Mouse (Mus musculus): ENCODE results near the gene Slc25a11. TPM values are rescaled to one million over a fixed set of nuclear protein-coding genes. Genes with fewer than 3 reads are reported as not detected.
A peak's percentile ranks its signal among the peaks of the same experiment; 100 is the strongest.

Slc25a11 gene
- polyA plus RNA-seq, 1 experiment: 136 TPM

DNA sequence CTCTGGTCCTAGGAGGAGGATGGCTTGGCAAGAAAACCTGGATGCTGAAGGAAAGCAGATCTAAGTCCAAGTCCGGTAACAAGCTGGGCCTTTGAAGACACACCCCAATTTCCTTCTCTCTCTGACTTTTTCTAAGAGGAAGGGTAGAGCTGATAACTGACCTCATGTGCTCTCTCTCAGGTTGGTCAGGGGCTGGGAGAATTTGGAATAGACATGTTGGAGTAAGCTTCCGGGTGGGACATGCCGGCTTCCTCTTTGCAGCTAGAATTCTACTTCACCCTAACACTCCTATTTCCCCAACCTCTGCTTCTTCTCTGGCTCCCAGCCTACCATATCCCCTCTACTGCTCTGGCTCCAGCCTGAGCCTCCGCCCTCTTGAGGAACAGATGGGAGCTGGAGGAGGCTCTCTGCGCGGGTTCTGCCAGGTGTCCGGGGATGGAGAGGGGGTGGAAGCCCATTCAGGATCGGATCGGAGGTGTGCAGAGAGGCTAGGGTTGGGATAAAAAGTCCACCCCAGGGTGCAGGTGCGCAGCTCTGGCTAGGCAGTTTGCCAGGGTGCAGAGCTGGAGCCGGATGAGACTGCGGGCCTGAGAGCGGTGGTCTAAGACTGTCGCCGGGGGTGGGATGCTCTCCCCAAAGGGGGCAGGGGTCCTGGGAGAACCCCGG lies 39.8 kb upstream of the Slc25a11 start:
- no peaks in the 10 kb centered on the region for H3K79me3 ChIP-seq (ENCODE audit: low read depth)
- H3K4me3 ChIP-seq (ENCODE audit: insufficient read depth, poor library complexity, severe bottlenecking): peak overlapping the region; percentile 72
- peaks cover 10% of the 10 kb centered on the region for H3K79me2 ChIP-seq (ENCODE audit: control insufficient read depth, insufficient read depth)
- no peak for TF ChIP-seq FOSL1 (IDR thresholded peaks at IDR 0.05; ENCODE audit: insufficient read depth, low read length, poor library complexity, severe bottlenecking)
- TF ChIP-seq MYOD1 (IDR thresholded peaks at IDR 0.05; ENCODE audit: control insufficient read depth, insufficient read length, low read depth): no peak
- TF ChIP-seq MAX (IDR thresholded peaks at IDR 0.05): no peak
- TF ChIP-seq MYOG (IDR thresholded peaks at IDR 0.05; ENCODE audit: control insufficient read depth, extremely low read depth, insufficient read length): no peak
- TF ChIP-seq USF1 (IDR thresholded peaks at IDR 0.05; ENCODE audit: low read depth): no peak
- TF ChIP-seq CTCF (IDR thresholded peaks at IDR 0.05; ENCODE audit: control insufficient read depth, insufficient read depth, insufficient read length): no peak
- H3K27me3 ChIP-seq (ENCODE audit: control insufficient read depth, insufficient read depth, insufficient read length): no peaks in the 10 kb centered on the region
- peaks cover 32% of the 10 kb centered on the region for H3K36me3 ChIP-seq (ENCODE audit: control insufficient read depth, insufficient read depth)
- H3ac ChIP-seq (ENCODE audit: control insufficient read depth, insufficient read length, low read depth): peak overlapping the region; percentile 85

- H3K36me3 ChIP-seq (ENCODE audit: control insufficient read depth, insufficient read depth): peaks cover 47% of the 10 kb centered on the region
Measured at GRCm38 (mm10) chr11:70683640-70684039, 36.4 kb upstream of the Slc25a11 start.

GRCm38 (mm10) chr11:70681897-70682581 lies 34.8 kb upstream of the Slc25a11 start:
- no peak overlapping the region for H3ac ChIP-seq (ENCODE audit: control insufficient read depth, insufficient read length, low read depth)
- H3K79me2 ChIP-seq (ENCODE audit: control insufficient read depth, insufficient read depth): no peaks in the 10 kb centered on the region
- peaks cover 49% of the 10 kb centered on the region for H3K36me3 ChIP-seq (ENCODE audit: control insufficient read depth, insufficient read depth)
- no peaks in the 10 kb centered on the region for H3K27me3 ChIP-seq (ENCODE audit: control insufficient read depth, insufficient read depth, insufficient read length)
- H3K79me3 ChIP-seq (ENCODE audit: low read depth): no peaks in the 10 kb centered on the region
- TF ChIP-seq FOSL1 (IDR thresholded peaks at IDR 0.05; ENCODE audit: insufficient read depth, low read length, poor library complexity, severe bottlenecking) (no peak), MAX (IDR thresholded peaks at IDR 0.05) (no peak), USF1 (IDR thresholded peaks at IDR 0.05; ENCODE audit: low read depth) (no peak), CEBPB (IDR thresholded peaks at IDR 0.05; ENCODE audit: low read depth) (no peak), CTCF (IDR thresholded peaks at IDR 0.05; ENCODE audit: control insufficient read depth, insufficient read depth, insufficient read length) (no peak), MYOG (IDR thresholded peaks at IDR 0.05; ENCODE audit: control insufficient read depth, extremely low read depth, insufficient read length) (no peak), MYOD1 (IDR thresholded peaks at IDR 0.05; ENCODE audit: control insufficient read depth, insufficient read length, low read depth) (no peak)
- no peak overlapping the region for H3K4me3 ChIP-seq (ENCODE audit: insufficient read depth, poor library complexity, severe bottlenecking)

More at GRCm38 (mm10) chr11:70683640-70684039, 36.4 kb upstream of the Slc25a11 start:
- Histone ChIP-seq H3K4me3 (ENCODE audit: insufficient read depth, poor library complexity, severe bottlenecking) (no peak overlapping the region), H3K27me3 (ENCODE audit: control insufficient read depth, insufficient read depth, insufficient read length) (no peaks in the 10 kb centered on the region), H3ac (ENCODE audit: control insufficient read depth, insufficient read length, low read depth) (no peak overlapping the region), H3K79me3 (ENCODE audit: low read depth) (no peaks in the 10 kb centered on the region), H3K79me2 (ENCODE audit: control insufficient read depth, insufficient read depth) (peaks cover 8% of the 10 kb centered on the region)
- TF ChIP-seq FOSL1 (IDR thresholded peaks at IDR 0.05; ENCODE audit: insufficient read depth, low read length, poor library complexity, severe bottlenecking) (no peak), USF1 (IDR thresholded peaks at IDR 0.05; ENCODE audit: low read depth) (no peak), MYOG (IDR thresholded peaks at IDR 0.05; ENCODE audit: control insufficient read depth, extremely low read depth, insufficient read length) (no peak), CTCF (IDR thresholded peaks at IDR 0.05; ENCODE audit: control insufficient read depth, insufficient read depth, insufficient read length) (no peak), MYOD1 (IDR thresholded peaks at IDR 0.05; ENCODE audit: control insufficient read depth, insufficient read length, low read depth) (no peak), CEBPB (IDR thresholded peaks at IDR 0.05; ENCODE audit: low read depth) (no peak), MAX (IDR thresholded peaks at IDR 0.05) (no peak)

DNA sequence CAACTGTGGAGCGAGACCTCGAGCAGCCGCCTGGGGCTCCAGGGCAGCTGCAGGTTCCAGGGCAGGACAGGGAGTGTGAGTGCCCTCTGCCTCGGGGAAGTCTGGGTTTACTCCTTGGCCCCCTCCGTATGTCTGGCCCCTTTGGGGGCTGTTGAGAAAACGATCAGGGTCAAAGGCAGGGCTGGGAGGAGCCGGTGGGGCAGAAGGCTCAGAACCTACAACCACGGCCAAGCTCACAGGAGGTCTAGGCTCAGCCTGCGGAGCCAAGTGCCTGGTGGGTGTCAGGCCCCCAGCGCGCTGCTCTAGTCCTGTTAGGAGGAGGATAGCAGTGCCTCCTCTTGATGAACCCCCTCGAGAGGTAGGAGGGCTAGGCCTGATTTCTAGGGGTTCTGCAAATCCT lies 33.9 kb upstream of the Slc25a11 start:
- Histone ChIP-seq H3K79me3 (ENCODE audit: low read depth) (no peaks in the 10 kb centered on the region), H3K27me3 (ENCODE audit: control insufficient read depth, insufficient read depth, insufficient read length) (no peaks in the 10 kb centered on the region), H3ac (ENCODE audit: control insufficient read depth, insufficient read length, low read depth) (no peak overlapping the region), H3K79me2 (ENCODE audit: control insufficient read depth, insufficient read depth) (no peaks in the 10 kb centered on the region), H3K4me3 (ENCODE audit: insufficient read depth, poor library complexity, severe bottlenecking) (no peak overlapping the region), H3K36me3 (ENCODE audit: control insufficient read depth, insufficient read depth) (peaks cover 57% of the 10 kb centered on the region)
- TF ChIP-seq CTCF (IDR thresholded peaks at IDR 0.05; ENCODE audit: control insufficient read depth, insufficient read depth, insufficient read length): no peak
- no peak for TF ChIP-seq MAX (IDR thresholded peaks at IDR 0.05)
- no peak for TF ChIP-seq USF1 (IDR thresholded peaks at IDR 0.05; ENCODE audit: low read depth)
- no peak for TF ChIP-seq FOSL1 (IDR thresholded peaks at IDR 0.05; ENCODE audit: insufficient read depth, low read length, poor library complexity, severe bottlenecking)

DNA sequence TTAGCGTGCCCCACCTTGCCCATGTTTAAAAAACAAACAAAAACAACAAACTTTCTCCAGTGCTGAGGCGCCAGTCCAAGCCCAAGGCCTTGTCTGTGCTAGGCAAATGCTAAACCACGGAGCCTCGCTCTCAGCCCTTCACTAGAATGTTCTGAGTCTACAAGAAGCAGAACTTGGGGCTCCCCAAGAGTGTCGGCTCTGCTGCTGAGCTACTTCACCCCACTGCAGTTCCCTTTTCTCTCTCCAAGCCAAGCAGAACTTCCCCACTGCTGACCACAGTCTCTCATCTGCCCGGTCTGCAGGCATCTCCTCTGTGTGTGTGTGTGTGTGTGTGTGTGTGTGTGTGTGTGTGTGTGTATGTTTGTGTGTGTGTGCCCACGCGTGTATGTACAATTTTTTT lies 32.6 kb upstream of the Slc25a11 start:
- peaks cover 58% of the 10 kb centered on the region for H3K36me3 ChIP-seq (ENCODE audit: control insufficient read depth, insufficient read depth)
- H3K4me3 ChIP-seq (ENCODE audit: insufficient read depth, poor library complexity, severe bottlenecking): no peak overlapping the region
- no peaks in the 10 kb centered on the region for H3K79me3 ChIP-seq (ENCODE audit: low read depth)
- no peaks in the 10 kb centered on the region for H3K27me3 ChIP-seq (ENCODE audit: control insufficient read depth, insufficient read depth, insufficient read length)
- no peak overlapping the region for H3ac ChIP-seq (ENCODE audit: control insufficient read depth, insufficient read length, low read depth)
- TF ChIP-seq MYOD1 (IDR thresholded peaks at IDR 0.05; ENCODE audit: control insufficient read depth, insufficient read length, low read depth): no peak
- no peak for TF ChIP-seq FOSL1 (IDR thresholded peaks at IDR 0.05; ENCODE audit: insufficient read depth, low read length, poor library complexity, severe bottlenecking)
- TF ChIP-seq CTCF (IDR thresholded peaks at IDR 0.05; ENCODE audit: control insufficient read depth, insufficient read depth, insufficient read length): no peak
- TF ChIP-seq USF1 (IDR thresholded peaks at IDR 0.05; ENCODE audit: low read depth): no peak
- no peak for TF ChIP-seq MAX (IDR thresholded peaks at IDR 0.05)
- TF ChIP-seq CEBPB (IDR thresholded peaks at IDR 0.05; ENCODE audit: low read depth): no peak
- no peak for TF ChIP-seq MYOG (IDR thresholded peaks at IDR 0.05; ENCODE audit: control insufficient read depth, extremely low read depth, insufficient read length)
- H3K79me2 ChIP-seq (ENCODE audit: control insufficient read depth, insufficient read depth): no peaks in the 10 kb centered on the region
